Mouse (Mus musculus): Measurements from ENCODE around the gene P2rx4. TPM values are rescaled to one million over a fixed set of nuclear protein-coding genes. Genes with fewer than 3 reads are reported as not detected.
A peak's percentile ranks its signal among the peaks of the same experiment; 100 is the strongest.

P2rx4 gene
- total and polyA plus RNA-seq, 2 experiments: 43.2 to 59.5 TPM

GRCm38 (mm10) chr5:122743880-122744422 is 36.6 kb downstream of the P2rx4 start:
- Histone ChIP-seq H3K36me3 (ENCODE audit: control insufficient read depth, insufficient read depth, low read length) (peaks cover 1% of the 10 kb centered on the region; the same call in 1 of the 2 replicates), H3K4me1 (ENCODE audit: control insufficient read depth, insufficient read depth, low read length) (no peaks in the 10 kb centered on the region), H3K79me2 (ENCODE audit: control insufficient read depth, insufficient read depth, low read length) (no peaks in the 10 kb centered on the region), H3K27ac (replicated peaks; ENCODE audit: insufficient read depth, low read depth, low read length) (no peak overlapping the region), H3K4me3 (ENCODE audit: insufficient read depth, low read depth, low read length) (no peak overlapping the region), H3K9ac (ENCODE audit: low read depth, low read length) (no peak overlapping the region), H3K27me3 (ENCODE audit: control insufficient read depth, insufficient read depth, low read length) (no peaks in the 10 kb centered on the region)
- TF ChIP-seq CTCF (IDR thresholded peaks at IDR 0.05; ENCODE audit: low read depth, low read length): no peak
- no peak for TF ChIP-seq POLR2A (IDR thresholded peaks at IDR 0.05; ENCODE audit: extremely low read depth, insufficient read depth, low read length)
- DNase-seq (ENCODE audit: extremely low read depth, low read depth, low spot score): no peak
- 91% methylated on average over 13 of the region's 13 CpGs for whole genome bisulfite sequencing

DNA sequence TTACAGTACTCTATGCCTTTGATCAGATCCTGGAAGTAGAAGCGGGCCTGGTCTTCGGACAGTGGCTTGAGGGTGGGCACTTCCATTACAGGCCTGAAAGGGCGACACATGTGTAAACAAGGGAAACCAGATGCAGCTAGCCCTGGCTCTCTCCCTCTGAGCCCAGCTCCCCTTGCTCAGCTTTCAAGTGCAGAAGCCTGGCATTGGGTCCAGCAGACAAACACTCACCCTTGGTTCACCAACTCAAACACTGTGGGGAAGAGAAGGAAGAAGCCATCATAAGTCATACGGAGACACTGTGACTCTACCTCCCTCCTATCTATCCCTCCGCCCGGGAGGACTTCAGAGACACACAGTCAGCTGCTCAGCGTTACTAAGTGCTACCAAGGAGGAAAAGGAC is 40.6 kb downstream of the P2rx4 start:
- TF ChIP-seq POLR2A (IDR thresholded peaks at IDR 0.05; ENCODE audit: extremely low read depth, insufficient read depth, low read length): no peak
- TF ChIP-seq CTCF (IDR thresholded peaks at IDR 0.05; ENCODE audit: low read depth, low read length): no peak
- no peak overlapping the region for H3K27ac ChIP-seq (replicated peaks; ENCODE audit: insufficient read depth, low read depth, low read length)
- no peaks in the 10 kb centered on the region for H3K4me1 ChIP-seq (ENCODE audit: control insufficient read depth, insufficient read depth, low read length)
- peaks cover 1% of the 10 kb centered on the region; the same call in 1 of the 2 replicates for H3K36me3 ChIP-seq (ENCODE audit: control insufficient read depth, insufficient read depth, low read length)
- H3K9ac ChIP-seq (ENCODE audit: low read depth, low read length): no peak overlapping the region
- 92% methylated on average over 7 of the region's 7 CpGs for WGBS
- no peaks in the 10 kb centered on the region for H3K27me3 ChIP-seq (ENCODE audit: control insufficient read depth, insufficient read depth, low read length)
- DNase-seq (ENCODE audit: extremely low read depth, low read depth, low spot score): no peak
- H3K4me3 ChIP-seq (ENCODE audit: insufficient read depth, low read depth, low read length): no peak overlapping the region
- no peaks in the 10 kb centered on the region for H3K79me2 ChIP-seq (ENCODE audit: control insufficient read depth, insufficient read depth, low read length)

DNA sequence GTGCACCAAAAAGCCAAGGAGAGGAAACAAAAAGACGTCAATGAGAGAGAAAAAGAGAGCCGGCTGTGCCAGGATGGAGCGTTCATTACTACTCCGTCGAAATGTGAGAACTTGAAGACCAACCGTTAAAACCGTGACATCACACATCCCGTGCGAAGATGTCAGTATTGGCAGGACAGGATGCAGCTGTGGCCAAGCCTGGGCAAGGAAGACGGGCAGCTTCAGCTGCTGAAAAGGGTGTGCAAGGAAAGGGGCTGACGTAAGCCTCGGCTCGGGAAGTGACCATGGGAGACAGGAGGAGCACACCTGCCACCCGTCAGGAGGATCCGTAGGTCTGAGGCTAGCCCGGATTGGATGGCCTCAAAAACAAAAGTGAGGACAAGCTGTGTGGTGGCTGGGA is 47.1 kb downstream of the P2rx4 start:
- WGBS: 93% methylated on average over 16 of the region's 16 CpGs
- no peak overlapping the region for H3K27ac ChIP-seq (replicated peaks; ENCODE audit: insufficient read depth, low read depth, low read length)

GRCm38 (mm10) chr5:122755620-122756019 is 48.3 kb downstream of the P2rx4 start:
- Histone ChIP-seq H3K27ac (replicated peaks; ENCODE audit: insufficient read depth, low read depth, low read length) (no peak overlapping the region), H3K4me1 (ENCODE audit: control insufficient read depth, insufficient read depth, low read length) (no peaks in the 10 kb centered on the region), H3K36me3 (ENCODE audit: control insufficient read depth, insufficient read depth, low read length) (0 out of 2 replicates have a peak, but pooled peaks cover 2% of the 10 kb centered on the region), H3K4me3 (ENCODE audit: insufficient read depth, low read depth, low read length) (no peak overlapping the region), H3K9ac (ENCODE audit: low read depth, low read length) (no peak overlapping the region), H3K79me2 (ENCODE audit: control insufficient read depth, insufficient read depth, low read length) (no peaks in the 10 kb centered on the region), H3K27me3 (ENCODE audit: control insufficient read depth, insufficient read depth, low read length) (no peaks in the 10 kb centered on the region)
- WGBS: 98% methylated on average over 4 of the region's 4 CpGs
- TF ChIP-seq CTCF (IDR thresholded peaks at IDR 0.05; ENCODE audit: low read depth, low read length): no peak
- TF ChIP-seq POLR2A (IDR thresholded peaks at IDR 0.05; ENCODE audit: extremely low read depth, insufficient read depth, low read length): no peak
- DNase-seq (ENCODE audit: extremely low read depth, low read depth, low spot score): no peak

More for the DNA sequence above, 47.1 kb downstream of the P2rx4 start:
- Histone ChIP-seq H3K4me3 (ENCODE audit: insufficient read depth, low read depth, low read length) (no peak overlapping the region), H3K36me3 (ENCODE audit: control insufficient read depth, insufficient read depth, low read length) (0 out of 2 replicates have a peak, but pooled peaks cover 2% of the 10 kb centered on the region), H3K27me3 (ENCODE audit: control insufficient read depth, insufficient read depth, low read length) (no peaks in the 10 kb centered on the region), H3K79me2 (ENCODE audit: control insufficient read depth, insufficient read depth, low read length) (no peaks in the 10 kb centered on the region), H3K4me1 (ENCODE audit: control insufficient read depth, insufficient read depth, low read length) (no peaks in the 10 kb centered on the region), H3K9ac (ENCODE audit: low read depth, low read length) (no peak overlapping the region)
- TF ChIP-seq POLR2A (IDR thresholded peaks at IDR 0.05; ENCODE audit: extremely low read depth, insufficient read depth, low read length) (no peak), CTCF (IDR thresholded peaks at IDR 0.05; ENCODE audit: low read depth, low read length) (no peak)
- DNase-seq (ENCODE audit: extremely low read depth, low read depth, low spot score): no peak

DNA sequence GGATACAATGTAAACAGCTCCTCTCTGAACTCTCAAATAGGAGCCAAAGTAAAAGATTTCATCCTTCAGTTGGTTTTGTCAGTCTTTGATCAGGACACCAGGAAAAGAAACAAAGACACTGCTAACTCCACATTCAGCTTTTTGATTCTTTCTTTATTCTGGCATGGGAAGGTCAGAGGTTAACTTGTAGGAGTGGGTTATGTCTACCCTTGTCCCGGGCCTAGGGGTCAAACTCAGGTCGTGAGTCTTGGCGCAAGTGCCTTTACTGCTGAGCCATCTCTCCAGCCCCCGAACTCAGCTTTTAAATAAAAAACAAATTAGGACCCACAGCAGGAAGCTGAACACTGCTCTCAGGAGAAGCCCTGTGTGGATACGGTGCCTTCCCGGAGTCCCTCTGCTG is 48.8 kb downstream of the P2rx4 start:
- H3K36me3 ChIP-seq (ENCODE audit: control insufficient read depth, insufficient read depth, low read length): 0 out of 2 replicates have a peak, but pooled peaks cover 2% of the 10 kb centered on the region
- H3K9ac ChIP-seq (ENCODE audit: low read depth, low read length): no peak overlapping the region
- no peaks in the 10 kb centered on the region for H3K27me3 ChIP-seq (ENCODE audit: control insufficient read depth, insufficient read depth, low read length)
- no peak for TF ChIP-seq POLR2A (IDR thresholded peaks at IDR 0.05; ENCODE audit: extremely low read depth, insufficient read depth, low read length)
- TF ChIP-seq CTCF (IDR thresholded peaks at IDR 0.05; ENCODE audit: low read depth, low read length): no peak
- no peaks in the 10 kb centered on the region for H3K4me1 ChIP-seq (ENCODE audit: control insufficient read depth, insufficient read depth, low read length)
- no peak overlapping the region for H3K27ac ChIP-seq (replicated peaks; ENCODE audit: insufficient read depth, low read depth, low read length)
- H3K4me3 ChIP-seq (ENCODE audit: insufficient read depth, low read depth, low read length): no peak overlapping the region
- DNase-seq (ENCODE audit: extremely low read depth, low read depth, low spot score): no peak
- H3K79me2 ChIP-seq (ENCODE audit: control insufficient read depth, insufficient read depth, low read length): no peaks in the 10 kb centered on the region
- WGBS: 85% methylated on average over 6 of the region's 6 CpGs

DNA sequence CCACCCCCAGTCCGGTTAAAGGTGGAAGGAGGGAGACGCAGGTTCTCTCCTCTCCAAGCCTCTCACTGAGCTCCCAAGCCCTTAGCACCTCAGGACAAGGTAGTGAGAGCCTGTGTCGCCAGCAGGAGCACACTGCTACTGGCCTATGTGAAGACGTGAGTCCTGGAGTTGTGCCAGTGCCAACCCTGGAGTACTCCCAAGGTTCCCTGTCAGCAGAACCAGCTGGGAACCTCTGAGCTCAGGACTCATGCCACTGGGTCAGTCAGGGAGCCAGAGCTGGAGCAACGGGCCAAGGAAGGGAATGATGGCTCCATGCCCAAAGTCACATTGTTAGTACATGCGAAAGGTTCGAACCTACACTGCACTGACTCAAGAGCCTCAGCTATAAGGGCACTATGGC is 49.3 kb downstream of the P2rx4 start:
- Histone ChIP-seq H3K79me2 (ENCODE audit: control insufficient read depth, insufficient read depth, low read length) (no peaks in the 10 kb centered on the region), H3K9ac (ENCODE audit: low read depth, low read length) (no peak overlapping the region), H3K4me1 (ENCODE audit: control insufficient read depth, insufficient read depth, low read length) (no peaks in the 10 kb centered on the region), H3K27ac (replicated peaks; ENCODE audit: insufficient read depth, low read depth, low read length) (no peak overlapping the region), H3K27me3 (ENCODE audit: control insufficient read depth, insufficient read depth, low read length) (no peaks in the 10 kb centered on the region), H3K36me3 (ENCODE audit: control insufficient read depth, insufficient read depth, low read length) (0 out of 2 replicates have a peak, but pooled peaks cover 2% of the 10 kb centered on the region), H3K4me3 (ENCODE audit: insufficient read depth, low read depth, low read length) (no peak overlapping the region)
- DNase-seq (ENCODE audit: extremely low read depth, low read depth, low spot score): peak; percentile 67
- no peak for TF ChIP-seq POLR2A (IDR thresholded peaks at IDR 0.05; ENCODE audit: extremely low read depth, insufficient read depth, low read length)
- no peak for TF ChIP-seq CTCF (IDR thresholded peaks at IDR 0.05; ENCODE audit: low read depth, low read length)
- WGBS: 57% methylated on average over 7 of the region's 7 CpGs

Measured in liver, adult 2 months (tissue).